Mouse (Mus musculus) G1E (cell line): ENCODE results near the gene Tiam2.

Experiments used
- CTCF ChIP-seq: IDR thresholded peaks from 2 replicates; pipeline ENCODE4 v1.5.1; 2012; ENCODE audit warnings: low read depth, low read length, inconsistent platforms, mixed read lengths
- GATA1 ChIP-seq: IDR thresholded peaks from 2 replicates; pipeline ENCODE4 v1.6.1; 2012; ENCODE audit warnings: borderline replicate concordance, low read length, inconsistent platforms, mixed read lengths
- GATA2 ChIP-seq: IDR thresholded peaks from 2 replicates; pipeline ENCODE4 v1.6.1; 2012; ENCODE audit warnings: low read depth, low read length, inconsistent platforms, borderline replicate concordance
- TAL1 ChIP-seq: conservative IDR thresholded peaks from 2 replicates; pipeline ENCODE4 v1.6.1; 2012; ENCODE audit warnings: low read depth, low read length, inconsistent platforms, mixed read lengths

- TF ChIP-seq CTCF: no peak
- no peak for TF ChIP-seq GATA1
- TF ChIP-seq GATA2: no peak
- TF ChIP-seq TAL1: no peak
Observed at GRCm38 (mm10) chr17:3397836-3398235, 71.5 kb downstream of the Tiam2 start.
